Mouse (Mus musculus): ENCODE results near the gene Pid1.
"Not testable (repeated sequence)": the region's sequence is repeated elsewhere in the genome, so short reads cannot be mapped to it uniquely, and the experiment has no call there.

Gene Pid1

GRCm38 (mm10) chr1:84272951-84273350 is 91.0 kb downstream of the Pid1 start:
- DNase-seq (ENCODE audit: low read depth in 2 of 2, low spot score in 2 of 2) = no peak

- DNase-seq (ENCODE audit: low read depth in 2 of 2, low spot score in 2 of 2) = no peak
Observed at GRCm38 (mm10) chr1:84271712-84272200, 92.2 kb downstream of the Pid1 start.

- DNase-seq (ENCODE audit: low read depth in 2 of 2, low spot score in 2 of 2) = no peak
Observed at GRCm38 (mm10) chr1:84257656-84258055, 106.3 kb downstream of the Pid1 start.

- DNase-seq (ENCODE audit: low read depth in 2 of 2, low spot score in 2 of 2) = no peak
Observed at GRCm38 (mm10) chr1:84254361-84254760, 109.6 kb downstream of the Pid1 start.

GRCm38 (mm10) chr1:84253838-84254237 is 110.1 kb downstream of the Pid1 start:
- DNase-seq (ENCODE audit: low read depth in 2 of 2, low spot score in 2 of 2) = no peak

GRCm38 (mm10) chr1:84251205-84251604 is 112.8 kb downstream of the Pid1 start:
- no peak for DNase-seq (ENCODE audit: low read depth in 2 of 2, low spot score in 2 of 2)

GRCm38 (mm10) chr1:84250770-84251169 is 113.2 kb downstream of the Pid1 start:
- no peak for DNase-seq (ENCODE audit: low read depth in 2 of 2, low spot score in 2 of 2)

GRCm38 (mm10) chr1:84249772-84250338 is 114.1 kb downstream of the Pid1 start:
- no peak for DNase-seq (ENCODE audit: low read depth in 2 of 2, low spot score in 2 of 2)

- no peak for DNase-seq (ENCODE audit: low read depth in 2 of 2, low spot score in 2 of 2)
Observed at GRCm38 (mm10) chr1:84247111-84247510, 116.9 kb downstream of the Pid1 start.

- no peak for DNase-seq (ENCODE audit: low read depth in 2 of 2, low spot score in 2 of 2)
Observed at GRCm38 (mm10) chr1:84241192-84241828, 122.7 kb downstream of the Pid1 start.

GRCm38 (mm10) chr1:84240203-84240602 is 123.8 kb downstream of the Pid1 start:
- DNase-seq (ENCODE audit: low read depth in 2 of 2, low spot score in 2 of 2) = no peak

- no peak for DNase-seq (ENCODE audit: low read depth in 2 of 2, low spot score in 2 of 2)
Observed at GRCm38 (mm10) chr1:84230431-84230830, 133.5 kb downstream of the Pid1 start.

GRCm38 (mm10) chr1:84225626-84226025 is 138.4 kb downstream of the Pid1 start:
- DNase-seq (ENCODE audit: low read depth in 2 of 2, low spot score in 2 of 2) = no peak

- no peak for DNase-seq (ENCODE audit: low read depth in 2 of 2, low spot score in 2 of 2)
Observed at GRCm38 (mm10) chr1:84222051-84222450, 141.9 kb downstream of the Pid1 start.

GRCm38 (mm10) chr1:84218605-84219004 is 145.4 kb downstream of the Pid1 start:
- DNase-seq (ENCODE audit: low read depth in 2 of 2, low spot score in 2 of 2) = no peak

- no peak for DNase-seq (ENCODE audit: low read depth in 2 of 2, low spot score in 2 of 2)
Observed at GRCm38 (mm10) chr1:84217777-84218176, 146.2 kb downstream of the Pid1 start.

GRCm38 (mm10) chr1:84211507-84211906 is 152.5 kb downstream of the Pid1 start:
- no peak for DNase-seq (ENCODE audit: low read depth in 2 of 2, low spot score in 2 of 2)

- not testable (repeated sequence) for DNase-seq (ENCODE audit: low read depth in 2 of 2, low spot score in 2 of 2)
Observed at GRCm38 (mm10) chr1:84205746-84206145, 158.2 kb downstream of the Pid1 start.

GRCm38 (mm10) chr1:84203494-84203893 is 160.5 kb downstream of the Pid1 start:
- DNase-seq (ENCODE audit: low read depth in 2 of 2, low spot score in 2 of 2) = no peak

- no peak for DNase-seq (ENCODE audit: low read depth in 2 of 2, low spot score in 2 of 2)
Observed at GRCm38 (mm10) chr1:84199890-84200289, 164.1 kb downstream of the Pid1 start.

- DNase-seq (ENCODE audit: low read depth in 2 of 2, low spot score in 2 of 2) = no peak
Observed at GRCm38 (mm10) chr1:84198887-84199286, 165.1 kb downstream of the Pid1 start.

GRCm38 (mm10) chr1:84192167-84192566 is 171.8 kb downstream of the Pid1 start:
- no peak for DNase-seq (ENCODE audit: low read depth in 2 of 2, low spot score in 2 of 2)

- no peak for DNase-seq (ENCODE audit: low read depth in 2 of 2, low spot score in 2 of 2)
Observed at GRCm38 (mm10) chr1:84189446-84189845, 174.5 kb downstream of the Pid1 start.
